Mouse (Mus musculus) limb, embryonic 13.5 days (tissue): ENCODE data around the gene Rhbdf2. TPM values are rescaled to one million over a fixed set of nuclear protein-coding genes. Genes with fewer than 3 reads are reported as not detected.
"Not testable (repeated sequence)": the region's sequence is repeated elsewhere in the genome, so short reads cannot be mapped to it uniquely, and the experiment has no call there.

Experiments used
- ATAC-seq: fragments of 200-750 bp; cut with Nextera tagmentation; 2 replicates; pipeline ENCODE4 v1.8.0; 2017; ENCODE audit warnings: low read depth, moderate number of reproducible peaks, moderate TSS enrichment; ENCODE audit not compliant: low FRiP score
- H3K27ac ChIP-seq: fragments of 300-500 bp; sonication (generic); 2 replicates; pipeline ENCODE4 v1.5.1; 2015; ENCODE audit warnings: inconsistent platforms, mild to moderate bottlenecking, moderate library complexity
- H3K27me3 ChIP-seq: fragments of 300-500 bp; sonication (generic); 2 replicates; pipeline ENCODE4 v1.6.1; 2015; ENCODE audit warnings: mild to moderate bottlenecking, inconsistent platforms
- H3K36me3 ChIP-seq: fragments of 300-500 bp; sonication (generic); 2 replicates; pipeline ENCODE4 v1.6.1; 2015; ENCODE audit warnings: inconsistent platforms, mild to moderate bottlenecking, moderate library complexity
- H3K4me1 ChIP-seq: fragments of 300-500 bp; sonication (generic); 2 replicates; pipeline ENCODE4 v1.6.1; 2015; ENCODE audit warnings: inconsistent platforms
- H3K4me2 ChIP-seq: fragments of 300-500 bp; sonication (generic); replicated peaks from 2 replicates; pipeline ENCODE4 v1.6.1; 2015; ENCODE audit warnings: inconsistent platforms, mild to moderate bottlenecking, moderate library complexity
- H3K4me3 ChIP-seq: fragments of 300-500 bp; sonication (generic); 2 replicates; pipeline ENCODE4 v1.5.1; 2015; ENCODE audit warnings: moderate library complexity, mild to moderate bottlenecking, inconsistent platforms
- H3K9ac ChIP-seq: fragments of 300-500 bp; sonication (generic); 2 replicates; pipeline ENCODE4 v1.6.1; 2015; ENCODE audit warnings: mild to moderate bottlenecking, inconsistent platforms
- H3K9me3 ChIP-seq: fragments of 300-500 bp; sonication (generic); 2 replicates; pipeline ENCODE4 v1.6.1; 2016; ENCODE audit warnings: inconsistent platforms
- WGBS: fragments of 180-500 bp; shearing (Covaris S2); methylation state at CpG from one replicate; pipeline ENCODE4 v1.1.7; 2015; 5-methylcytosine and 5-hydroxymethylcytosine counted together
- polyA plus RNA-seq: library from polyadenylated mRNA; unstranded; fragments of >200 nt; fragmentation: Nextera tagmentation; extraction: Ambion mirVana; gene quantifications from 2 replicates; pipeline ENCODE4 v1.2.1, GENCODE M21; 2015

Gene Rhbdf2
- 4.0 and 5.1 TPM in 2 replicates for polyA plus RNA-seq

DNA sequence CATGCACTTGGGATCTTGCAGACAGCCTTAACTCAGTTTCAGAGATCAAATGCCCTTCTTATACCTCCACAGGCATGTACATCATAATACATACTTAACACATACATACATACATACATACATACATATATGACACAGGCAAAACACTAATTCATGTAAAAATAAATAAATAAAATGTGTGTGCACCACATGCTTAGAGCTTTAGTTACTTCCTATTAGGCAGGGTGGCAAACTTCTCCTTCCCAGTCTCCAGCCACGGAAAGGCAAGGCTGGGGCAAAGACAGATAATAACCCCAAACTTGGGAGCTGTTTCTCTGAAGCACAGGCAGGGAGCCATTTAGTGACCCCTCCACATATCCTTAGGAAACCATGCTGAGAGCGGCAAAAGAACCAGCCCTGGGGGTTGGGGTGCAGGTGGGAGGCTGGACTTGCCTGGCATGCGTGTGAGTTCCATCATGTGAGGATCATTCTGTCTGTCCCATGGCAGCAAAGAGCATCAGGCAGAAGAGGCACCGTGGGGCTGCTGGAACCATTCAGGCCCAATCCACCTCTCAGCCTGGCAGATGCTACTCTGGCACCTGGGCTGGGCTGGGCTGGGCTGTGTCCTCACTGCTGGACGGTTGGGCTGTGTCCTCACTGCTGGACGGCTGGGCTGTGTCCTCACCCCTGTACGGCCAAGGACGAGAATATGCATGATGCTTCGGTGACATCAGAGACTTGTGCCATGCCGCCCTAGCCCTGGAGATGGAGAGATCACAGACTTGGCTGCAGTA is at the start of gene Rhbdf2:
Rhbdf2 (minus strand) TSS at position 721 of the 773 bp plus-strand sequence.
- Histone ChIP-seq H3K27me3 (peaks cover 11% of the 10 kb centered on the region), H3K4me2 (no peak within 1 kb of the TSS), H3K4me1 (peaks cover 30% of the 10 kb centered on the region), H3K4me3 (no peak within 1 kb of the TSS), H3K27ac (no peak within 1 kb of the TSS), H3K9ac (no peak within 1 kb of the TSS), H3K36me3 (no peaks in the 10 kb centered on the region), H3K9me3 (no peaks in the 10 kb centered on the region)
- no peak for ATAC-seq
- WGBS, result 65% methylated on average over 10 of the region's 10 CpGs

DNA sequence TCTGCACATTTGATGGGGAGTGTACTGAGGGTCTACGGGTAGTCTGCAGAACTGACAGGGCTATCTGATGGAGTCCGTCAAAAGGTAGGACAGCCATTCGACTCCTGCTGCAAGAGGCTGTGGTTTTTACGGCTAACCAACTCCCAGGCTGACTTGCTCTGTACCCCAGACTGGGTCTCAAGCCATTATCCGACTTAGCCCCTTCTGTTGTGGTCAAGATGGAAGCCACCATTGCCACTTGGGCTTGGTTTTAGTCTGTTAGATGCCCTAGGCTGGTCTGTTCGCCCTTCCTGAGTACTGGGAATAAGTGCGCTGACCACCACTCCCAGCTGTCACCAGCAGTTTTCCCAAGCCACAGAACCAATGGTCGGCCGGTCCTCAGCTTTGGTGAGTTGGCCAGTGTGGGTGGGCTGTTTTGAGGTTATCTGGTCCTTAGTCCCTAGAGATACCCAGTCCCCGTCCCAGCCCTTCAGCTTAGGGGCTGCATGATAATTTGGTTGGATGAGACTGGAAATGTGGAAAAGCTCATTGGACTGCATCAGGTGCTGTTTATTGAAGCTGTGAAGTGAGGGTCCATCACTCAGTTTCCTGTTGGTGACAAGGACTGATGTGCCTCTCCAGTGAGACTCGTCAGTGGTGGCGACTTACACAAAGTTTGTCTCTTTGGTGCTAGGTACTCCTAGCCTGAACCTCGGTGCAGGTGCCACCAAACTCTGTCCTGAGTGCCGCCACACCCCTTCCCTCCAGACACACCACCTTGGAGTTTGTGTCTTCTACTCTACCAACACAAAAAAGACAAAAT is 49.6 kb upstream of the Rhbdf2 start:
- 87% methylated on average over 14 of the region's 14 CpGs for WGBS
- Histone ChIP-seq H3K36me3 (peaks cover 80% of the 10 kb centered on the region), H3K27me3 (no peaks in the 10 kb centered on the region)

DNA sequence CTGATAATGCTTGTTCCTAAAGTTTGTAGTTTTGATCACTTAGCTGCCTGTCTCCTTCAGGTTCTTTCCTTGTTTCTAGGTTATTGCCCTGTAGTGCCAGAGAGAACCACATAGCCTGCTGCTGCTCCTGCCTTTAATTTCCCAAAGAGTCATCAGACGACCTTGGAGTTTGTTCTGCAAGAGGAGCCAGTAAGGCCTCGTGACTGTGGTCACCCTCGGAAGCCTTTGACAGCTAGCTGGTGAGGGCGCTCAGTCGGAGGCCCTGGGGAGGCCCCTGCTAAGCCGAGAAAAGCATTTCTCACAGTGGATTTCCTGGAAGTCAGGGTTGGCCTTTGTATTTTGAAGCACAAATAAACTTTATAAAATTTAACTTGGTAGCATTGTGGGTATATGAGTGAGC is 48.6 kb upstream of the Rhbdf2 start:
- WGBS, result 84% methylated on average over 6 of the region's 6 CpGs
- H3K4me3 ChIP-seq, H3K9ac ChIP-seq, H3K27me3 ChIP-seq, H3K4me2 ChIP-seq, H3K9me3 ChIP-seq, ATAC-seq, H3K27ac ChIP-seq: not testable (repeated sequence)
- H3K4me1 ChIP-seq, result peaks cover 28% of the 10 kb centered on the region
- peaks cover 71% of the 10 kb centered on the region for H3K36me3 ChIP-seq

More for the DNA sequence above, 49.6 kb upstream of the Rhbdf2 start:
- H3K9ac ChIP-seq, result no peak overlapping the region
- H3K4me1 ChIP-seq, result peaks cover 22% of the 10 kb centered on the region
- H3K9me3 ChIP-seq, result no peaks in the 10 kb centered on the region
- no peak overlapping the region for H3K27ac ChIP-seq
- no peak overlapping the region for H3K4me2 ChIP-seq
- no peak overlapping the region for H3K4me3 ChIP-seq
- no peak for ATAC-seq

DNA sequence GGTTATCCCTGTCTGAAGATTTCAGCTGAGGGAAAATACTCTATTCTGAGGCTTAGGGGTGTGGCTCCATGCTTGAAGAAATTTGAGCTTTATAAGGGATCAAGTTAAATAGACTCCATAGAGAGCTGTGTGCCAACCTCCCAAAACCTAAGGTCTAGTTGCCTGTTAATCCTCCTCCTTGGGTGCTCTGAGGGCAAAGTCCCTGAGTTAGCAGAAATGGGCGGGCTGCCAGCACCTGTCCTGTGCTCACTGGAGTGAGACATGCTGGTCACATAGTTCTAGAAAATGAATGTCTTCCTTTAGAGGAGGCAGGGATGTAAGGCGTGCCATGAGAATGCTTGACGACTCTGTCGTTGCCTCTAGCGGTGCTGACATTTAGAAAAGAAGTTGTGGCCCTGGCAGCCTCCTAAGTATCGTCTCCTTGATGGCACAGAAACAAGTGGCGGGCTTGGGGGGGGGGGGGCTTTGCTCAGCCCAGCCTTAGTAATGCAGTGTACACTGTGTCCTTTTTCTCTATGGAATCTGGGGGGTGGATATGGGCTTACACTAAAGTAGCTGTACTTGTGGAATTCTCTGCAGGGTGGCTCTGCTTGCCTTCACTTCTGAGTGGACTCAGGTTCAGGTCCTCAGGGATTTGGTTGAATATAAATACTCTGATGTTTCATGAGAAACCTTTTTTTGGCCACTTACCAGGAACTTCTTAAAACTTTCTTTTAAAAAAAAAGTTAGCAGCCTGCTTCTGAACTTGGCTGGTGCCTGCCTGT is 48.0 kb upstream of the Rhbdf2 start:
- Histone ChIP-seq H3K27me3 (no peaks in the 10 kb centered on the region), H3K9ac (no peak overlapping the region), H3K27ac (no peak overlapping the region), H3K9me3 (no peaks in the 10 kb centered on the region), H3K4me3 (no peak overlapping the region), H3K4me2 (no peak overlapping the region), H3K36me3 (peaks cover 68% of the 10 kb centered on the region), H3K4me1 (peaks cover 29% of the 10 kb centered on the region)
- no peak for ATAC-seq
- 82% methylated on average over 7 of the region's 7 CpGs for WGBS

DNA sequence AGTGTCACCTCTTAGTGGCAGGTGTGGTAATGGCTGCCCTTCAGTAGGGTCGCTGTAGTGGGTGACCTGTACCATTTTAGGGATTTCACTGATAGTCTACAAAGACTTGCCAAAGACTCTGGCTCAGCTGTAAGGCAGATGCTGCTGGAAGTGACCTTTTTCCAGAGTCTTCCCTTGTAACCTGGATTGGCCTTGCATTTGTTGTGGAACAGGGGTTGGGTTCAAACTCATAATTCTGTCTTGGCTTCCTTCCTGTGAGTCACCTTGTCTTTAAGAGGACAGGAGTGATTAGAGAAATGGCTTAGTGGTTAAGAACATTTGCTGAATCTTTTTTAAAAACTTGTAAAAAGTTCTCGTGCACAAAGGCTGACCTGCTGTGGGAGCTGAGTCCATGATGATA is 46.6 kb upstream of the Rhbdf2 start:
- H3K4me2 ChIP-seq, result peak overlapping the region; percentile 92
- peaks cover 39% of the 10 kb centered on the region for H3K4me1 ChIP-seq
- H3K4me3 ChIP-seq, result peak overlapping the region; percentile 91
- 82% methylated on average over 2 of the region's 2 CpGs for WGBS
- H3K36me3 ChIP-seq, result peaks cover 54% of the 10 kb centered on the region
- ATAC-seq, result no peak
- no peak overlapping the region for H3K27ac ChIP-seq
- H3K27me3 ChIP-seq, result no peaks in the 10 kb centered on the region
- H3K9ac ChIP-seq, result peak overlapping the region; percentile 93; the same call in 1 of the 2 replicates
- H3K9me3 ChIP-seq, result no peaks in the 10 kb centered on the region

DNA sequence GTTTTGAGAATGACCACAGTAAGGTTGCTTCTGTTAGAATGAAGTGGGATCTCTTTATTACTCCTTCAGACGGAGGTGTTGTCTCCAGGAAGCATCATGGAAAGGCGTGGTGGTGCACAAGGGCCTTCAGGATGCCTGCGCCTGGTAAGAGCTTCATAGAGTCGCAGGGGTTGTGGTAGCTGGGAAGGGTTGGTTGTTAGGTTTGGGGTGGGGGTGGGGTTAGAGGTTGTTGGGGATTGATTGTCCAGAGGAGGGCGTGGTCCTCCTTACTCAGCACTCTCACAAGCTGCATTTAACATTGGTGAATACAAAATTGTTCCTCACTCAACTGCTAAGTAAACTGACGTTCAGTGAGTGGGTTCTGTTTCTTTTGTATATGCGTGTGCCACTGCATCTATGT is 45.8 kb upstream of the Rhbdf2 start:
- H3K27ac ChIP-seq, result no peak overlapping the region
- H3K4me1 ChIP-seq, result peaks cover 39% of the 10 kb centered on the region
- H3K9ac ChIP-seq, result peak overlapping the region; percentile 93
- H3K9me3 ChIP-seq, result no peaks in the 10 kb centered on the region
- WGBS, result 21% methylated on average over 7 of the region's 7 CpGs
- H3K4me3 ChIP-seq, result peak overlapping the region; percentile 91
- no peaks in the 10 kb centered on the region for H3K27me3 ChIP-seq
- H3K4me2 ChIP-seq, result peak overlapping the region; percentile 92
- ATAC-seq, result no peak
- H3K36me3 ChIP-seq, result peaks cover 48% of the 10 kb centered on the region

DNA sequence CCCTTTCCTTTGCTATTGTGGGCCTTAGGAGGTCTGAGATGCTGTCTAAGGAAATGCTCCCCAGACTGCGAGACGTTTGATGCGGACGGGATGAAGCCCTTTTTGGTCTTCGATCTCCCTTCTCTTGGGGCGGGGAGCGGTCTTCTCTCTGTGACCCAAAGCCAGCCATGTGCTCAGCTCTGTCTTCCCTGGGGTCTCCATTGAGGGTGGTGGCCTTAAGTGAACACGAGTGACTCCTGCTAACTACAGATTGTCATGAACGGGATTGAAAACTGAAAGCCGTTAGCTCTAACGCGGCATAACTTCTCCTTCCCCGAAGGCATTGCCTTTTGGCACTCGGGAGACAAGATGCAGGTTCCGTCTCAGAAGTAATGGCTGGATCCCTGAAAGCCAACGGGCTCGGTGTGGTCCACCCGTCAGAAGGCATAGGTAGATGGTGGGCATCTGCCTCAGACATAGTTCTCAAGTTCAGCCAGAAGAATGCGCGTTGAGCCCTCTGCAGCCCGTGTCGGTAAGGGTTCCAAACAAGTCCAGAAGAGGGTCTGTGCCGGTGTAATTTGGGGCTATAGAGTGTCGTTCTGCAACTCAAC is 45.1 kb upstream of the Rhbdf2 start:
- ATAC-seq, result no peak; the same call in 1 of the 2 replicates
- H3K4me3 ChIP-seq, result peak overlapping the region; percentile 91
- H3K9me3 ChIP-seq, result no peaks in the 10 kb centered on the region
- peaks cover 39% of the 10 kb centered on the region for H3K4me1 ChIP-seq
- H3K4me2 ChIP-seq, result peak overlapping the region; percentile 92
- H3K9ac ChIP-seq, result peak overlapping the region; percentile 93
- WGBS, result under 1% methylated on average over 24 of the region's 24 CpGs
- no peaks in the 10 kb centered on the region for H3K27me3 ChIP-seq
- peaks cover 42% of the 10 kb centered on the region for H3K36me3 ChIP-seq
- peak overlapping the region; percentile 81 for H3K27ac ChIP-seq

DNA sequence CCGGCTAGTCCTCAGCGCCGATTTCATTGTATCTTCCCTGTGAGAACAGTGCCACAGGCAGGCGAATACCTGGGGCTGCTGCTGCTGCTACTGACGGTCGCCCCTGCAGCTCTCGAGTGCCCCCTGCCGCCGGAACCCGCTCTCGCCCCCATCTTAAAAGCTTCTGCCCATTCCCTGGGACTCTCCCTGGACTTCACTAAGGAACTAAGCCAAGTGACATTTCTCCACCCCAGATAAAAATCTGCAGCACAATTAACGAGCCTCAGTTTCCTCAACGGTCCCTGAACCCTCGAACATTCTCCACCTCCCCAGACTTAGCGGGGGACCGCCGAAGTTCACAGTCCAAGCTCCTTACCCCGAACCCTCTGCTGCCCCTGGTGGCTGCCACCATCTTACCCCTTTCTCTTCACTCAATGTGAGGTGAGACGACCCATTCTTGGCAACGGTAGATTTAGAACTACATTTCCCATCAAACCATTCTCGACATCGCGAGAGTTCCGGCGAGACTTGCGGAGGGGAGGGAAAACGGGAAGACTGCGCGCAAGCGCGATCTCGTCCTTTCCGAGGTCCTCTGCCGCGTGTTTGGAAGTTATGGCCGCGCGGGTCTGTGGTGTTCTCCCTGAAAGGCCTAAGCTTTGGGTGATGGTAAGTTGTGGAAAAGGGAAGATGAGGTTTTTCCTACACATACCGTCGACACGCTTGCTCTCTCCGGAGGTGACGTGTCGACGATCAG is 44.5 kb upstream of the Rhbdf2 start:
- peak overlapping the region; percentile 93 for H3K9ac ChIP-seq
- H3K27me3 ChIP-seq, result no peaks in the 10 kb centered on the region
- peak; percentile 89 for ATAC-seq
- 1% methylated on average over 45 of the region's 45 CpGs for WGBS
- peak overlapping the region; percentile 91 for H3K4me3 ChIP-seq
- H3K4me1 ChIP-seq, result peaks cover 39% of the 10 kb centered on the region
- no peaks in the 10 kb centered on the region for H3K9me3 ChIP-seq
- peak overlapping the region; percentile 92 for H3K4me2 ChIP-seq
- peak overlapping the region; percentile 81 for H3K27ac ChIP-seq
- peaks cover 35% of the 10 kb centered on the region for H3K36me3 ChIP-seq

DNA sequence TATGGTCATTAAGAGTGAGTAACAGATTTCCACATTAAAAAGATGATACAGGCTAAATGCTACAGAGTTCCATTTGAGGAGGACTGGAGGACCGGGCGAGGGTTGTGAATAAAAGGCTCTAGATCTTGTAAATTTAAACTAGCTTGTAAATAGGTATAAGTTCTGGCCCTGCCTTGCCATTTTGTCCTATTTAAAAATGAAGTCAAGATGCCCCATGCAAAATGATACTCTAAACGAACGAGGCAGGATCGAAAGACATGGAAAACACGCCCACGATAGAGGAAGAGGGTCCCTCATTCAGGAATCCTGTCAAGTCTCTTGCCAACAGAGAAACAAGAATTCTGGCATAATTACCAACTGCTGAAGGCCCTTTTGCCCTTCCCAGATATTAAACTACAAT is 43.6 kb upstream of the Rhbdf2 start:
- peaks cover 26% of the 10 kb centered on the region for H3K36me3 ChIP-seq
- H3K27ac ChIP-seq, result no peak overlapping the region
- H3K4me2 ChIP-seq, result peak overlapping the region; percentile 92

DNA sequence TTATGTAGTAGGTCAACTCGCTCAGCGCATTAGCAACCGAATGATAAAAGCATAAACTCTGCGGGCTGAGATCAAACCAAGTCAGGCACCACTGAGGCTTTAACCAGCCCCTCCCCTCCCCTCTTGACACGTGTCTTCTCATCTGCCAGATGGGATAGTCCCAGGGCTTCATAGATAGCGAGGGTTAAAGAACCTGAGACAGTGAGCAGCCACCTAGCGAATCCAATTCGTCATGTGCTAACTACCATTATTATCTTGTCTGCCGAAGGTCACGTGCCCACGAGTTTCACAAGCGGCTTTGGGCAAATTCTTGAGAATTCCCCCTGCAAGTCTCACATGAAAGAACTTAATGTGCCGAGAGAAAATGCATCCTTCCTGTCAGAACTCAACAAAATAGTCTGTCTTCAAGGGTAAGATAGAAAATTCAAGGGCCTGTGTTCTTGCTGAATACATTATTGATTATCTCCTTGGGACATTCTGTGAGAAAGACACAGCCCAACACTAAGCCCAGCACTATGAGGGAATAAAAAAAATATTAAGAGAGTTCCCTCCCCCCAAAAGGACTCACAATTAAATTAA is 43.1 kb upstream of the Rhbdf2 start:
- 53% methylated on average over 13 of the region's 13 CpGs for WGBS
- ATAC-seq, result no peak
- peaks cover 46% of the 10 kb centered on the region for H3K4me1 ChIP-seq
- no peak overlapping the region for H3K4me2 ChIP-seq
- H3K9ac ChIP-seq, result no peak overlapping the region
- H3K27ac ChIP-seq, result no peak overlapping the region
- H3K27me3 ChIP-seq, result no peaks in the 10 kb centered on the region
- H3K4me3 ChIP-seq, result no peak overlapping the region
- peaks cover 21% of the 10 kb centered on the region for H3K36me3 ChIP-seq
- no peaks in the 10 kb centered on the region for H3K9me3 ChIP-seq

More for the DNA sequence above, 43.6 kb upstream of the Rhbdf2 start:
- WGBS, result 58% methylated on average over 7 of the region's 7 CpGs
- ATAC-seq, result no peak
- peaks cover 43% of the 10 kb centered on the region for H3K4me1 ChIP-seq
- no peaks in the 10 kb centered on the region for H3K27me3 ChIP-seq
- no peak overlapping the region; the same call in 1 of the 2 replicates for H3K9ac ChIP-seq
- H3K4me3 ChIP-seq, result peak overlapping the region; percentile 91; the same call in 1 of the 2 replicates
- no peaks in the 10 kb centered on the region for H3K9me3 ChIP-seq

DNA sequence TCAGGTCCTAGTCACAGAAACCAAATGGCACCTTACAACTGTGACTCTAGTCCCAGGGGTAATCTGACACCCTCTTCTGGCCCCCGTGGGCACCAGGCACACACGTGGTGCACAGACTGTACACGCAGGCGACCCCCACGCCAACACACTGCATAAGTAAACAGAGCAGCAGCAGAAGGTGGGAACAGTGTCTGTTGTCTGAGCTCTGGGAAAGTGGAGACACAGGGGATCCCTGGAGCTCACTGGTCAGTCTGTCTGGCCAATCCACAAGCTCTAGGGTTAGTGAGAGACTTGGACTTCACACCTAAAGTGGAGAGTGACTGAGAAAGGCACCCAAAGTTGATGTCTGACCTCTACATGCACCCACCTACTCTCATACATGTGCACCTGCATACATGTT is 42.5 kb upstream of the Rhbdf2 start:
- ATAC-seq, result no peak
- WGBS, result 10% methylated on average over 5 of the region's 5 CpGs
- no peak overlapping the region for H3K4me2 ChIP-seq
- H3K27me3 ChIP-seq, result no peaks in the 10 kb centered on the region
- H3K27ac ChIP-seq, result no peak overlapping the region
- H3K9me3 ChIP-seq, result no peaks in the 10 kb centered on the region
- peaks cover 45% of the 10 kb centered on the region for H3K4me1 ChIP-seq
- H3K36me3 ChIP-seq, result peaks cover 15% of the 10 kb centered on the region
- H3K4me3 ChIP-seq, result no peak overlapping the region
- no peak overlapping the region for H3K9ac ChIP-seq
